Mouse (Mus musculus) hindbrain, embryonic 11.5 days (tissue): ENCODE results near the gene Tap2. TPM values are rescaled to one million over a fixed set of nuclear protein-coding genes. Genes with fewer than 3 reads are reported as not detected.

Experiments
- ATAC-seq: fragments of 200-750 bp; cut with Nextera tagmentation; 2 replicates; pipeline ENCODE4 v1.8.0; 2017; ENCODE audit warnings: mild to moderate bottlenecking, moderate TSS enrichment, moderate library complexity; ENCODE audit not compliant: low FRiP score
- DNase-seq: peaks from one replicate; pipeline ENCODE4 v3.0.0-alpha.2; 2015; ENCODE audit warnings: low spot score
- H3K27ac ChIP-seq: fragments of 300-500 bp; sonication (generic); 2 replicates; pipeline ENCODE4 v1.5.1; 2014; ENCODE audit warnings: mild to moderate bottlenecking, low read depth, low read length
- H3K27me3 ChIP-seq: fragments of 300-500 bp; sonication (generic); 2 replicates; pipeline ENCODE4 v1.6.1; 2014; ENCODE audit warnings: mild to moderate bottlenecking, low read length, moderate library complexity, mixed read lengths; ENCODE audit not compliant: control insufficient read depth, insufficient read depth
- H3K36me3 ChIP-seq: fragments of 300-500 bp; sonication (generic); 2 replicates; pipeline ENCODE4 v1.6.1; 2014; ENCODE audit warnings: mild to moderate bottlenecking, low read length, moderate library complexity, mixed read lengths; ENCODE audit not compliant: control insufficient read depth, insufficient read depth
- H3K4me1 ChIP-seq: fragments of 300-500 bp; sonication (generic); replicated peaks from 2 replicates; pipeline ENCODE4 v1.6.1; 2014; ENCODE audit warnings: low read length, mixed read lengths; ENCODE audit not compliant: control insufficient read depth, insufficient read depth
- H3K4me2 ChIP-seq: fragments of 300-500 bp; sonication (generic); replicated peaks from 2 replicates; pipeline ENCODE4 v1.6.1; 2014; ENCODE audit warnings: mild to moderate bottlenecking, low read depth, low read length
- H3K4me3 ChIP-seq: fragments of 300-500 bp; sonication (generic); 2 replicates; pipeline ENCODE4 v1.5.1; 2014; ENCODE audit warnings: low read depth, low read length
- H3K9ac ChIP-seq: fragments of 300-500 bp; sonication (generic); 2 replicates; pipeline ENCODE4 v1.6.1; 2014; ENCODE audit warnings: low read depth, low read length
- H3K9me3 ChIP-seq: fragments of 300-500 bp; sonication (generic); 2 replicates; pipeline ENCODE4 v1.6.1; 2016; ENCODE audit warnings: low read length; ENCODE audit not compliant: control insufficient read depth
- WGBS: fragments of 180-500 bp; shearing (Covaris S2); extraction: QIAGEN DNeasy Blood & Tissue Kit; methylation state at CpG from one replicate; pipeline ENCODE4 v1.1.7; 2014; 5-methylcytosine and 5-hydroxymethylcytosine counted together
- polyA plus RNA-seq: library from polyadenylated mRNA; unstranded; fragments of >200 nt; fragmentation: Nextera tagmentation; extraction: Ambion mirVana; gene quantifications from 2 replicates; pipeline ENCODE4 v1.2.1, GENCODE M21; 2014

Tap2 gene
- polyA plus RNA-seq, 1 experiment from 2014 or later: 0.19 TPM

GRCm38 (mm10) chr17:34260551-34260950 is 57.2 kb downstream of the Tap2 start:
- peaks cover 13% of the 10 kb centered on the region for H3K27me3 ChIP-seq
- no peak overlapping the region for H3K4me3 ChIP-seq
- ATAC-seq: no peak
- no peak overlapping the region for H3K4me2 ChIP-seq
- WGBS: 93% methylated on average over 5 of the region's 5 CpGs
- DNase-seq: no peak
- H3K9ac ChIP-seq: no peak overlapping the region
- H3K27ac ChIP-seq: no peak overlapping the region
- 0 out of 2 replicates have a peak, but pooled peaks cover 3% of the 10 kb centered on the region for H3K4me1 ChIP-seq
- H3K9me3 ChIP-seq: no peaks in the 10 kb centered on the region
- no peaks in the 10 kb centered on the region for H3K36me3 ChIP-seq

GRCm38 (mm10) chr17:34261502-34261901 is 58.2 kb downstream of the Tap2 start:
- Histone ChIP-seq H3K9me3 (no peaks in the 10 kb centered on the region), H3K4me2 (no peak overlapping the region), H3K27ac (no peak overlapping the region), H3K9ac (no peak overlapping the region), H3K27me3 (peaks cover 13% of the 10 kb centered on the region), H3K4me3 (no peak overlapping the region), H3K36me3 (no peaks in the 10 kb centered on the region), H3K4me1 (0 out of 2 replicates have a peak, but pooled peaks cover 3% of the 10 kb centered on the region)
- ATAC-seq (peak; percentile 36; the same call in 1 of the 2 replicates), DNase-seq (peak; percentile 84)
- 23% methylated on average over 4 of the region's 4 CpGs for WGBS

- peaks cover 13% of the 10 kb centered on the region for H3K27me3 ChIP-seq
- peak overlapping the region; percentile 37 for H3K4me3 ChIP-seq
- H3K4me1 ChIP-seq: 0 out of 2 replicates have a peak, but pooled peaks cover 3% of the 10 kb centered on the region
- WGBS: under 1% methylated on average over 8 of the region's 8 CpGs
- H3K36me3 ChIP-seq: no peaks in the 10 kb centered on the region
- H3K9me3 ChIP-seq: no peaks in the 10 kb centered on the region
- no peak overlapping the region for H3K9ac ChIP-seq
- peak; percentile 86 for ATAC-seq
- no peak overlapping the region for H3K27ac ChIP-seq
- peak; percentile 92 for DNase-seq
- peak overlapping the region; percentile 98 for H3K4me2 ChIP-seq
These were observed 59.7 kb downstream of the Tap2 start for GRCm38 (mm10) chr17:34263068-34263467.

GRCm38 (mm10) chr17:34263811-34264371 is 60.6 kb downstream of the Tap2 start:
- no peaks in the 10 kb centered on the region for H3K36me3 ChIP-seq
- peak overlapping the region; percentile 98 for H3K4me2 ChIP-seq
- H3K4me1 ChIP-seq: 0 out of 2 replicates have a peak, but pooled peaks cover 3% of the 10 kb centered on the region
- no peak overlapping the region for H3K27ac ChIP-seq
- H3K9ac ChIP-seq: no peak overlapping the region
- H3K27me3 ChIP-seq: peaks cover 13% of the 10 kb centered on the region
- DNase-seq: peak; percentile 64
- ATAC-seq: no peak
- H3K9me3 ChIP-seq: no peaks in the 10 kb centered on the region
- WGBS: 2% methylated on average over 14 of the region's 14 CpGs
- peak overlapping the region; percentile 52 for H3K4me3 ChIP-seq

GRCm38 (mm10) chr17:34264452-34265351 is 61.4 kb downstream of the Tap2 start:
- no peaks in the 10 kb centered on the region for H3K36me3 ChIP-seq
- DNase-seq (peak; percentile 65), ATAC-seq (no peak)
- WGBS: under 1% methylated on average over 67 of the region's 93 CpGs
- H3K27me3 ChIP-seq: peaks cover 13% of the 10 kb centered on the region
- H3K27ac ChIP-seq: no peak overlapping the region
- H3K4me1 ChIP-seq: 0 out of 2 replicates have a peak, but pooled peaks cover 3% of the 10 kb centered on the region
- H3K4me2 ChIP-seq: peak overlapping the region; percentile 98
- no peaks in the 10 kb centered on the region for H3K9me3 ChIP-seq
- peak overlapping the region; percentile 52 for H3K4me3 ChIP-seq
- H3K9ac ChIP-seq: peak overlapping the region; percentile 68

Other genes with a start within 250 kb of the Tap2 start
- 38.2 and 39.4 TPM in 2 replicates for gene Vps52, start 247.7 kb upstream of the Tap2 start, polyA plus RNA-seq
- 1,221 and 1,241 TPM in 2 replicates for gene Rps18, start 247.5 kb upstream of the Tap2 start, polyA plus RNA-seq
- gene H2-K1, start 203.2 kb upstream of the Tap2 start, polyA plus RNA-seq: 18.7 and 19.4 TPM in 2 replicates
- 5.9 and 6.3 TPM in 2 replicates for gene Ring1, start 178.8 kb upstream of the Tap2 start, polyA plus RNA-seq
- gene H2-Ke6, start 175.5 kb upstream of the Tap2 start, polyA plus RNA-seq: 50.5 and 54.8 TPM in 2 replicates
- 75.9 and 80.3 TPM in 2 replicates for gene Slc39a7, start 171.8 kb upstream of the Tap2 start, polyA plus RNA-seq
- gene Rxrb, start 171.7 kb upstream of the Tap2 start, polyA plus RNA-seq: 16.3 and 16.8 TPM in 2 replicates
- 0.91 and 1.4 TPM in 2 replicates for gene Col11a2, start 164.1 kb upstream of the Tap2 start, polyA plus RNA-seq
- 0.26 and 0.32 TPM in 2 replicates for gene H2-Oa, start 111.2 kb upstream of the Tap2 start, polyA plus RNA-seq
- 8.6 and 13.8 TPM in 2 replicates for gene H2-DMa, start 84.0 kb upstream of the Tap2 start, polyA plus RNA-seq
- gene Brd2, start 80.9 kb upstream of the Tap2 start, polyA plus RNA-seq: 113 and 159 TPM in 2 replicates
- gene H2-DMb2, start 60.2 kb upstream of the Tap2 start, polyA plus RNA-seq: not detected in 2 replicates
- 0.29 and 0.94 TPM in 2 replicates for gene H2-DMb1, start 50.5 kb upstream of the Tap2 start, polyA plus RNA-seq
- gene Tap1, start 16.0 kb upstream of the Tap2 start, polyA plus RNA-seq: 1.0 and 1.1 TPM in 2 replicates
- gene Psmb9, start 15.8 kb upstream of the Tap2 start, polyA plus RNA-seq: 0.42 and 1.1 TPM in 2 replicates
- 1.3 and 1.9 TPM in 2 replicates for gene Psmb8, start 5.8 kb upstream of the Tap2 start, polyA plus RNA-seq
- gene H2-Ob, start 35.4 kb downstream of the Tap2 start, polyA plus RNA-seq: not detected in 2 replicates
- gene H2-Ab1, start 54.2 kb downstream of the Tap2 start, polyA plus RNA-seq: 2.4 and 3.1 TPM in 2 replicates
- not detected in 2 replicates for gene H2-Aa, start 84.3 kb downstream of the Tap2 start, polyA plus RNA-seq
- 1.3 and 2.5 TPM in 2 replicates for gene H2-Eb1, start 102.3 kb downstream of the Tap2 start, polyA plus RNA-seq
- not detected in 2 replicates for gene H2-Eb2, start 122.1 kb downstream of the Tap2 start, polyA plus RNA-seq
- 0.13 TPM in 1 of 2 replicates, not detected in the other for gene Btnl2, start 151.3 kb downstream of the Tap2 start, polyA plus RNA-seq
- 0.08 TPM in 1 of 2 replicates, not detected in the other for gene Btnl1, start 173.6 kb downstream of the Tap2 start, polyA plus RNA-seq
- gene BC051142, start 195.3 kb downstream of the Tap2 start, polyA plus RNA-seq: 2.7 and 4.1 TPM in 2 replicates